Mouse (Mus musculus): ENCODE data around the gene Spryd3. TPM values are rescaled to one million over a fixed set of nuclear protein-coding genes. Genes with fewer than 3 reads are reported as not detected.
A peak's percentile ranks its signal among the peaks of the same experiment; 100 is the strongest.

The Spryd3 gene
- 47.1 TPM for polyA plus RNA-seq (2012; fragmentation: generic; extraction: Trizol)
- long read RNA-seq, experiment 1, transcript Spryd3-203 (11 exons, 2,456 nt): major isoform, 8 of 17 reads
- long read RNA-seq, experiment 1, partial matches to known transcripts: 1 of 17 reads
- long read RNA-seq, experiment 1, other reads (novel, unspliced or antisense): 8 of 17 reads
- long read RNA-seq, experiment 2, transcript Spryd3-203 (11 exons, 2,456 nt): major isoform, 238 of 253 reads
- long read RNA-seq, experiment 2, partial matches to known transcripts: 3 of 253 reads
- long read RNA-seq, experiment 2, other reads (novel, unspliced or antisense): 12 of 253 reads

DNA sequence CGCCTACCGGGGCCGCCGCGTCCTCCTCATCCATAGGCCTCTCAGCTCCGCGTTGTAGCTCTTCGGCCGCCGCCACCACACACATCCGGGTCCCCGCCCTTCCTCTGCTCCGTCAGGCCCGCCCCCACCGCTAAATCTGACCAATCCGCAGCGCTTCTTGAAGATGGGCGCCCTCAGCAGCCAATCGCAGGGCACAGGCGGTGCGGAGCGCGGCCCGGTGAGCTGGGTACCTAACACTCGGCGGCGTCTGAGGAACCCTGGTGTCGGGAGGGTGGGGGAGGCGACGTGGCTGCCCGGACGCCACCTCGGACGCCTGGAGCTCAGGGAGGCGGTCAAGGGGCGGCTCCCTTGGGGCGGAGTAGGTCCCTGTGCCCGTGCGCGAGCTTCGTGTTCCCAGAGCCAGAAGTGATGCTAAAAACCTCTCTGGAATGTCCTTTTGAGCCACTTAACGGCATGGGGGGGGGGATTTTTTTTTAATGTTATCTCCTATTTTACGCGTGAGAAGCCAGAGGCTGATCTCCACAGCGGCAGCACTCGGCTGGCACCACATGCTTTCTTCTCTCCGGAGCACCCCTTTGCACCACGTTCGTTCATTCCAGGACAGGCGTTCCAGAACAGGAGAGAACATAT is at the start of gene Spryd3:
Gene Spryd3 (minus strand): TSS at position 106 of the 630 bp plus-strand sequence.
- H3K27me3 ChIP-seq (ENCODE audit: control insufficient read depth, insufficient read depth, insufficient read length): no peaks in the 10 kb centered on the region
- TF ChIP-seq MYOG (IDR thresholded peaks at IDR 0.05; ENCODE audit: control insufficient read depth, extremely low read depth, insufficient read length): no peak
- TF ChIP-seq CTCF (IDR thresholded peaks at IDR 0.05; ENCODE audit: control insufficient read depth, insufficient read depth, insufficient read length): no peak
- no peak for TF ChIP-seq MAX (IDR thresholded peaks at IDR 0.05)
- TF ChIP-seq CEBPB (IDR thresholded peaks at IDR 0.05; ENCODE audit: low read depth): no peak
- TF ChIP-seq USF1 (IDR thresholded peaks at IDR 0.05; ENCODE audit: low read depth): no peak
- no peak for TF ChIP-seq FOSL1 (IDR thresholded peaks at IDR 0.05; ENCODE audit: insufficient read depth, low read length, poor library complexity, severe bottlenecking)
- no peak for TF ChIP-seq MYOD1 (IDR thresholded peaks at IDR 0.05; ENCODE audit: control insufficient read depth, insufficient read length, low read depth)
- peak within 1 kb of the TSS; percentile 97 for H3K4me3 ChIP-seq (ENCODE audit: insufficient read depth, poor library complexity, severe bottlenecking)
- peaks cover 41% of the 10 kb centered on the region for H3K79me2 ChIP-seq (ENCODE audit: control insufficient read depth, insufficient read depth)
- peaks cover 21% of the 10 kb centered on the region for H3K36me3 ChIP-seq (ENCODE audit: control insufficient read depth, insufficient read depth)
- peaks cover 18% of the 10 kb centered on the region for H3K79me3 ChIP-seq (ENCODE audit: low read depth)
- H3ac ChIP-seq (ENCODE audit: control insufficient read depth, insufficient read length, low read depth): peak within 1 kb of the TSS; percentile 90

DNA sequence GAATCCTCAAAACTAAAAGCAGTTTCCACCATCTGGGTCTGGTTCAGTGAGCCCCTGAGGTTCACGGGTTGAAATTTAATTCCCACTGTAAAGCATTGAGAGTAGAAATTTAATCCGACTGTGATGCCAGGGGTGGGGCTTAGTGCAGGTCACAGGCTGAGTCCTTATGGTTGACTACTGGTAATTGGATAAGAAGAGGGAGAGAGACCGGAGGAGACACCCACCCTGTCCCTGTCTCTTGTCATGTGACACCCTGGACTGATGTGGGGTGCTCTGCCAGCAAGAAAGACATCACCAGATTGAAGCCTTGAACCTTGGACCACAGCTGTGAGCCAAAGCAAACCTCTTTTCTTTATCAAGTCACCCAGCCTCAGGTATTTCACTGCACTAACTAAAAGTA is 47.0 kb upstream of the Spryd3 start:
- Histone ChIP-seq H3K79me3 (ENCODE audit: low read depth) (no peaks in the 10 kb centered on the region), H3K79me2 (ENCODE audit: control insufficient read depth, insufficient read depth) (no peaks in the 10 kb centered on the region), H3ac (ENCODE audit: control insufficient read depth, insufficient read length, low read depth) (no peak overlapping the region), H3K4me3 (ENCODE audit: insufficient read depth, poor library complexity, severe bottlenecking) (no peak overlapping the region), H3K36me3 (ENCODE audit: control insufficient read depth, insufficient read depth) (no peaks in the 10 kb centered on the region), H3K27me3 (ENCODE audit: control insufficient read depth, insufficient read depth, insufficient read length) (no peaks in the 10 kb centered on the region)
- TF ChIP-seq USF1 (IDR thresholded peaks at IDR 0.05; ENCODE audit: low read depth) (no peak), CTCF (IDR thresholded peaks at IDR 0.05; ENCODE audit: control insufficient read depth, insufficient read depth, insufficient read length) (no peak), MYOD1 (IDR thresholded peaks at IDR 0.05; ENCODE audit: control insufficient read depth, insufficient read length, low read depth) (no peak), CEBPB (IDR thresholded peaks at IDR 0.05; ENCODE audit: low read depth) (no peak), MAX (IDR thresholded peaks at IDR 0.05) (no peak), MYOG (IDR thresholded peaks at IDR 0.05; ENCODE audit: control insufficient read depth, extremely low read depth, insufficient read length) (no peak)

DNA sequence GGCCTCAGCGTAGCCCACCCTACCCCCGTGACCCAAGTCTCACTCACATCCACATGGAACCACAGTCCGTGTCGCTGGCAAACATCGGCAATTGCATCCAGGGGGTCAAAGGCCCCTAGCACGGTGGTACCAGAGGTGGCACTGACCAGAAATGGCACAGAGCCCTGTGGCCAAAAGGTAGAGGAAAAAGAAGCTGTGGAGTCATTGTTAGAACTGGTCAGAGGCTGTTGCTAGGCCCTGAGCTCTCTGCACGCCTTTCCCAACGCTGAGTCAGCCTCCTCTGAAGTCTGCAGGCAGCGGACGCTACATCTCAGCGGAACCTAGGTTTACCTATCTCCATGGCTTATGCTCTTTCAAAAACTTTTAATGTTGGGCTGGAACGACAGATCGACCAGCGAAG is 43.9 kb upstream of the Spryd3 start:
- H3K27me3 ChIP-seq (ENCODE audit: control insufficient read depth, insufficient read depth, insufficient read length): no peaks in the 10 kb centered on the region
- TF ChIP-seq CEBPB (IDR thresholded peaks at IDR 0.05; ENCODE audit: low read depth): no peak
- no peak for TF ChIP-seq FOSL1 (IDR thresholded peaks at IDR 0.05; ENCODE audit: insufficient read depth, low read length, poor library complexity, severe bottlenecking)
- TF ChIP-seq CTCF (IDR thresholded peaks at IDR 0.05; ENCODE audit: control insufficient read depth, insufficient read depth, insufficient read length): no peak
- no peak for TF ChIP-seq USF1 (IDR thresholded peaks at IDR 0.05; ENCODE audit: low read depth)
- TF ChIP-seq MAX (IDR thresholded peaks at IDR 0.05): no peak
- TF ChIP-seq MYOG (IDR thresholded peaks at IDR 0.05; ENCODE audit: control insufficient read depth, extremely low read depth, insufficient read length): no peak
- no peak for TF ChIP-seq MYOD1 (IDR thresholded peaks at IDR 0.05; ENCODE audit: control insufficient read depth, insufficient read length, low read depth)
- H3K4me3 ChIP-seq (ENCODE audit: insufficient read depth, poor library complexity, severe bottlenecking): no peak overlapping the region
- H3K36me3 ChIP-seq (ENCODE audit: control insufficient read depth, insufficient read depth): no peaks in the 10 kb centered on the region
- H3K79me3 ChIP-seq (ENCODE audit: low read depth): no peaks in the 10 kb centered on the region
- no peaks in the 10 kb centered on the region for H3K79me2 ChIP-seq (ENCODE audit: control insufficient read depth, insufficient read depth)
- H3ac ChIP-seq (ENCODE audit: control insufficient read depth, insufficient read length, low read depth): no peak overlapping the region

DNA sequence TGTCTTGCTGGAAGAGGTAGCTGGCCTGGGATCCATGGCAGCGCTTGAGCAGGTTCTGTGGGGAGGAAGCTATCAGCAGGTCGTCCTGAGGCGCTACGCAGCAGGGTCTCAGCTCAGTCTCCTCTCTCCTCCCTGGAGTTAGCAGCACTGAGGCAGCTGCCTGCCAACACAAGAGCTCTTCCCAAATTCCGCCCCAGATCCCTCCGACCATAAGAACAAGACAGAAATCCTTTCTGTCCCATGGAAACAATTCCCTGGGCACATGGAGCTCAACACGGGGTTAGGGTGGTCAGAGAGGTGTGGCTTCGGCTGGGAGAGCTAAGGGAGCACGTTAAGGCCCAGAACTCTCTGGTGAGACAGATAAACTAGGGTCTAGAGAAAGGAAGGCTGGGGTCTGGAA is 43.1 kb upstream of the Spryd3 start:
- TF ChIP-seq MYOG (IDR thresholded peaks at IDR 0.05; ENCODE audit: control insufficient read depth, extremely low read depth, insufficient read length): no peak
- no peak for TF ChIP-seq MAX (IDR thresholded peaks at IDR 0.05)
- TF ChIP-seq USF1 (IDR thresholded peaks at IDR 0.05; ENCODE audit: low read depth): no peak
- no peak for TF ChIP-seq CTCF (IDR thresholded peaks at IDR 0.05; ENCODE audit: control insufficient read depth, insufficient read depth, insufficient read length)
- TF ChIP-seq MYOD1 (IDR thresholded peaks at IDR 0.05; ENCODE audit: control insufficient read depth, insufficient read length, low read depth): no peak
- no peak for TF ChIP-seq FOSL1 (IDR thresholded peaks at IDR 0.05; ENCODE audit: insufficient read depth, low read length, poor library complexity, severe bottlenecking)
- no peak for TF ChIP-seq CEBPB (IDR thresholded peaks at IDR 0.05; ENCODE audit: low read depth)
- Histone ChIP-seq H3K27me3 (ENCODE audit: control insufficient read depth, insufficient read depth, insufficient read length) (no peaks in the 10 kb centered on the region), H3ac (ENCODE audit: control insufficient read depth, insufficient read length, low read depth) (no peak overlapping the region), H3K4me3 (ENCODE audit: insufficient read depth, poor library complexity, severe bottlenecking) (no peak overlapping the region), H3K79me3 (ENCODE audit: low read depth) (no peaks in the 10 kb centered on the region), H3K79me2 (ENCODE audit: control insufficient read depth, insufficient read depth) (no peaks in the 10 kb centered on the region), H3K36me3 (ENCODE audit: control insufficient read depth, insufficient read depth) (no peaks in the 10 kb centered on the region)

GRCm38 (mm10) chr15:102178279-102178678 is 42.2 kb upstream of the Spryd3 start:
- H3ac ChIP-seq (ENCODE audit: control insufficient read depth, insufficient read length, low read depth): no peak overlapping the region
- H3K79me3 ChIP-seq (ENCODE audit: low read depth): no peaks in the 10 kb centered on the region
- H3K79me2 ChIP-seq (ENCODE audit: control insufficient read depth, insufficient read depth): no peaks in the 10 kb centered on the region
- H3K4me3 ChIP-seq (ENCODE audit: insufficient read depth, poor library complexity, severe bottlenecking): no peak overlapping the region
- H3K36me3 ChIP-seq (ENCODE audit: control insufficient read depth, insufficient read depth): no peaks in the 10 kb centered on the region
- TF ChIP-seq MYOG (IDR thresholded peaks at IDR 0.05; ENCODE audit: control insufficient read depth, extremely low read depth, insufficient read length) (no peak), CTCF (IDR thresholded peaks at IDR 0.05; ENCODE audit: control insufficient read depth, insufficient read depth, insufficient read length) (peak; percentile 69)
- no peaks in the 10 kb centered on the region for H3K27me3 ChIP-seq (ENCODE audit: control insufficient read depth, insufficient read depth, insufficient read length)

Data from C2C12 (cell line).